Mouse (Mus musculus): ENCODE results near the gene S100a14. TPM values are rescaled to one million over a fixed set of nuclear protein-coding genes. Genes with fewer than 3 reads are reported as not detected.

The S100a14 gene
- polyA plus RNA-seq, 1 experiment from 2014 or later: not detected

- Histone ChIP-seq H3K36me3 (no peaks in the 10 kb centered on the region), H3K27ac (no peak overlapping the region), H3K9ac (no peak overlapping the region), H3K4me1 (no peaks in the 10 kb centered on the region), H3K9me3 (no peaks in the 10 kb centered on the region), H3K4me2 (replicated peaks) (no peak overlapping the region), H3K4me3 (no peak overlapping the region), H3K27me3 (replicated peaks) (no peaks in the 10 kb centered on the region)
- 85% methylated on average over 7 of the region's 7 CpGs for WGBS
- ATAC-seq (ENCODE audit: low FRiP score, low read depth): no peak
Measured at GRCm38 (mm10) chr3:90527291-90527873, 726 bp downstream of the S100a14 start.

GRCm38 (mm10) chr3:90531713-90532112 is 5.1 kb downstream of the S100a14 start:
- no peak overlapping the region for H3K9ac ChIP-seq
- H3K4me1 ChIP-seq: no peaks in the 10 kb centered on the region
- no peak for ATAC-seq (ENCODE audit: low FRiP score, low read depth)
- no peak overlapping the region for H3K4me2 ChIP-seq (replicated peaks)
- no peaks in the 10 kb centered on the region for H3K27me3 ChIP-seq (replicated peaks)
- 67% methylated on average over 5 of the region's 5 CpGs for WGBS
- no peak overlapping the region for H3K27ac ChIP-seq
- H3K9me3 ChIP-seq: no peaks in the 10 kb centered on the region
- H3K36me3 ChIP-seq: no peaks in the 10 kb centered on the region
- H3K4me3 ChIP-seq: no peak overlapping the region

GRCm38 (mm10) chr3:90535446-90535845 is 8.8 kb downstream of the S100a14 start:
- no peak overlapping the region for H3K4me2 ChIP-seq (replicated peaks)
- no peak overlapping the region for H3K9ac ChIP-seq
- no peak for ATAC-seq (ENCODE audit: low FRiP score, low read depth)
- H3K4me3 ChIP-seq: no peak overlapping the region
- H3K4me1 ChIP-seq: no peaks in the 10 kb centered on the region; the same call in 1 of the 2 replicates
- 68% methylated on average over 1 of the region's 1 CpGs for WGBS
- no peaks in the 10 kb centered on the region for H3K36me3 ChIP-seq
- H3K9me3 ChIP-seq: no peaks in the 10 kb centered on the region
- H3K27ac ChIP-seq: no peak overlapping the region
- no peaks in the 10 kb centered on the region for H3K27me3 ChIP-seq (replicated peaks)

- ATAC-seq (ENCODE audit: low FRiP score, low read depth): no peak
- Histone ChIP-seq H3K27me3 (replicated peaks) (no peaks in the 10 kb centered on the region), H3K9ac (no peak within 1 kb of the TSS), H3K4me2 (replicated peaks) (no peak within 1 kb of the TSS), H3K9me3 (no peaks in the 10 kb centered on the region), H3K27ac (no peak within 1 kb of the TSS), H3K4me3 (no peak within 1 kb of the TSS), H3K36me3 (no peaks in the 10 kb centered on the region), H3K4me1 (peaks cover 3% of the 10 kb centered on the region; the same call in 1 of the 2 replicates)
- WGBS: 51% methylated on average over 10 of the region's 10 CpGs
Measured at GRCm38 (mm10) chr3:90537141-90537904, 10.7 kb downstream of the S100a14 start, which contains the start of gene S100a16. TSS of gene S100a16 (plus strand) at chr3:90537254.

GRCm38 (mm10) chr3:90537905-90538296 is 11.2 kb downstream of the S100a14 start:
- H3K4me1 ChIP-seq: peaks cover 3% of the 10 kb centered on the region; the same call in 1 of the 2 replicates
- no peaks in the 10 kb centered on the region for H3K36me3 ChIP-seq
- 85% methylated on average over 5 of the region's 5 CpGs for WGBS
- no peak overlapping the region for H3K4me3 ChIP-seq
- H3K4me2 ChIP-seq (replicated peaks): no peak overlapping the region
- ATAC-seq (ENCODE audit: low FRiP score, low read depth): no peak
- H3K9me3 ChIP-seq: no peaks in the 10 kb centered on the region
- H3K27me3 ChIP-seq (replicated peaks): no peaks in the 10 kb centered on the region
- no peak overlapping the region for H3K9ac ChIP-seq
- H3K27ac ChIP-seq: no peak overlapping the region

- H3K4me2 ChIP-seq (replicated peaks): 0 out of 2 replicates have a peak overlapping the region, but pooled peaks have one; percentile 5
- H3K27me3 ChIP-seq (replicated peaks): no peaks in the 10 kb centered on the region
- H3K36me3 ChIP-seq: no peaks in the 10 kb centered on the region
- H3K4me3 ChIP-seq: no peak overlapping the region
- peak; percentile 45; the same call in 1 of the 2 replicates for ATAC-seq (ENCODE audit: low FRiP score, low read depth)
- 60% methylated on average over 4 of the region's 4 CpGs for WGBS
- no peaks in the 10 kb centered on the region for H3K9me3 ChIP-seq
- peaks cover 3% of the 10 kb centered on the region; the same call in 1 of the 2 replicates for H3K4me1 ChIP-seq
- H3K27ac ChIP-seq: no peak overlapping the region
- H3K9ac ChIP-seq: peak overlapping the region; percentile 10; the same call in 1 of the 2 replicates
Measured at GRCm38 (mm10) chr3:90540904-90541303, 14.2 kb downstream of the S100a14 start.

- Histone ChIP-seq H3K4me3 (no peak overlapping the region), H3K36me3 (no peaks in the 10 kb centered on the region), H3K27ac (no peak overlapping the region), H3K9me3 (no peaks in the 10 kb centered on the region), H3K4me2 (replicated peaks) (no peak overlapping the region), H3K4me1 (no peaks in the 10 kb centered on the region), H3K27me3 (replicated peaks) (no peaks in the 10 kb centered on the region), H3K9ac (no peak overlapping the region)
- no peak for ATAC-seq (ENCODE audit: low FRiP score, low read depth)
- WGBS: 56% methylated on average over 5 of the region's 5 CpGs
Measured at GRCm38 (mm10) chr3:90549676-90550420, 23.2 kb downstream of the S100a14 start.

GRCm38 (mm10) chr3:90550421-90550790 is 23.8 kb downstream of the S100a14 start:
- no peak for ATAC-seq (ENCODE audit: low FRiP score, low read depth)
- Histone ChIP-seq H3K4me1 (no peaks in the 10 kb centered on the region), H3K4me3 (no peak overlapping the region), H3K9me3 (no peaks in the 10 kb centered on the region), H3K9ac (no peak overlapping the region), H3K27ac (no peak overlapping the region), H3K27me3 (replicated peaks) (no peaks in the 10 kb centered on the region), H3K4me2 (replicated peaks) (no peak overlapping the region), H3K36me3 (no peaks in the 10 kb centered on the region)
- WGBS: 84% methylated on average over 2 of the region's 2 CpGs

GRCm38 (mm10) chr3:90552231-90552630 is 25.6 kb downstream of the S100a14 start:
- H3K36me3 ChIP-seq: no peaks in the 10 kb centered on the region
- no peaks in the 10 kb centered on the region for H3K9me3 ChIP-seq
- no peak overlapping the region for H3K27ac ChIP-seq
- H3K9ac ChIP-seq: no peak overlapping the region
- H3K27me3 ChIP-seq (replicated peaks): no peaks in the 10 kb centered on the region
- H3K4me2 ChIP-seq (replicated peaks): no peak overlapping the region
- no peak for ATAC-seq (ENCODE audit: low FRiP score, low read depth)
- 89% methylated on average over 2 of the region's 2 CpGs for WGBS
- H3K4me3 ChIP-seq: no peak overlapping the region
- no peaks in the 10 kb centered on the region for H3K4me1 ChIP-seq

- 42% methylated on average over 5 of the region's 5 CpGs for WGBS
- ATAC-seq (ENCODE audit: low FRiP score, low read depth): peak; percentile 76
- H3K9ac ChIP-seq: no peak overlapping the region
- no peak overlapping the region for H3K4me3 ChIP-seq
- no peaks in the 10 kb centered on the region for H3K4me1 ChIP-seq
- H3K36me3 ChIP-seq: no peaks in the 10 kb centered on the region
- H3K27ac ChIP-seq: no peak overlapping the region
- H3K9me3 ChIP-seq: no peaks in the 10 kb centered on the region
- H3K27me3 ChIP-seq (replicated peaks): no peaks in the 10 kb centered on the region
- H3K4me2 ChIP-seq (replicated peaks): no peak overlapping the region
Measured at GRCm38 (mm10) chr3:90555954-90556353, 29.3 kb downstream of the S100a14 start.

GRCm38 (mm10) chr3:90560008-90560628 is 33.5 kb downstream of the S100a14 start, which contains the start of gene S100a3:
TSS of gene S100a3 (plus strand) at chr3:90560578.
- Histone ChIP-seq H3K9ac (no peak within 1 kb of the TSS), H3K9me3 (no peaks in the 10 kb centered on the region), H3K4me2 (replicated peaks) (no peak within 1 kb of the TSS), H3K27me3 (replicated peaks) (no peaks in the 10 kb centered on the region), H3K4me1 (no peaks in the 10 kb centered on the region), H3K27ac (no peak within 1 kb of the TSS), H3K36me3 (no peaks in the 10 kb centered on the region), H3K4me3 (no peak within 1 kb of the TSS)
- WGBS: 72% methylated on average over 6 of the region's 6 CpGs
- no peak for ATAC-seq (ENCODE audit: low FRiP score, low read depth)

GRCm38 (mm10) chr3:90574691-90575090 is 48.0 kb downstream of the S100a14 start:
- no peak for ATAC-seq (ENCODE audit: low FRiP score, low read depth)
- Histone ChIP-seq H3K9me3 (no peaks in the 10 kb centered on the region), H3K27ac (no peak overlapping the region), H3K4me3 (no peak overlapping the region), H3K36me3 (no peaks in the 10 kb centered on the region), H3K4me2 (replicated peaks) (no peak overlapping the region), H3K4me1 (no peaks in the 10 kb centered on the region), H3K27me3 (replicated peaks) (no peaks in the 10 kb centered on the region), H3K9ac (no peak overlapping the region)
- 90% methylated on average over 5 of the region's 5 CpGs for WGBS
